Mouse (Mus musculus) megakaryocyte-erythroid progenitor cell, adult 5-6 weeks (primary cell): Measurements from ENCODE around the gene Ago3. TPM values are rescaled to one million over a fixed set of nuclear protein-coding genes. Genes with fewer than 3 reads are reported as not detected.

Experiments
- ATAC-seq: replicated peaks from 2 replicates; pipeline ENCODE4 v1.8.0; 2016; ENCODE audit warnings: mild to moderate bottlenecking, inconsistent platforms; ENCODE audit not compliant: severe bottlenecking, poor library complexity, low FRiP score, low TSS enrichment
- total RNA-seq, 2 experiments: library from RNA; stranded (forward) in 1 of 2; stranded (reverse) in 1 of 2; fragments of 200-1000, 215-1000 nt in 1 of 2; fragments of >200 nt in 1 of 2; fragmentation: Nextera tagmentation in 1 of 2; gene quantifications; 2 replicates each; pipeline ENCODE4 v1.2.3; 2014 to 2017

Ago3 gene
- total RNA-seq, 2 experiments from 2014 or later, result 18.0 to 20.2 TPM

GRCm38 (mm10) chr4:126287302-126287995, 141.9 kb downstream of the Ago3 start:
- ATAC-seq, result no peak

GRCm38 (mm10) chr4:126286492-126286891, 142.9 kb downstream of the Ago3 start, which contains the start of gene Col8a2:
Col8a2 (plus strand) TSS chr4:126286793.
- ATAC-seq, result no peak

DNA sequence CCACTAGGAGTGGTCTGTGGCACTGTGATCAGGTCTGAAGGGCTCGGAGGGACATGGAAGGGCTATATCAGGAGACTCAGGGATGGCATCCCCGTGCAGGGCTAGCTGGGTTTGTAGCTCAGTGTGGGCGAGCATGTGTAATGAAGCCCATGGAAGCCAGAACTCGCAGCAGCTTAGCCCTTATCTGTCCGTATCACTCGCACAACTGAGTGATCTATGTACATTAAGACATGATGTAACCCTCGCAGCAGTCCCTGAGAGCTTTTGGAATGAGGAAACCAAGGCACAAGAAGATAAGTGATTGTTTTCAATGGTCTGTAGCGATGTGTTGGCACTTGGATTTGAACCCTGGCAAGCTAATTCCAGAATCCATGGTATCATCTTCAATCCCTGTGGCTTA, 145.8 kb downstream of the Ago3 start:
- ATAC-seq, result no peak

- no peak for ATAC-seq
These were observed 147.7 kb downstream of the Ago3 start for GRCm38 (mm10) chr4:126281706-126282105.

Other genes starting within 250 kb of the Ago3 start
- 266 and 395 TPM in 2 replicates for gene Thrap3, start 226.8 kb downstream of the Ago3 start, total RNA-seq (2014; fragmentation: Nextera tagmentation)
- 471 and 531 TPM in 2 replicates for gene Thrap3, start 226.8 kb downstream of the Ago3 start, total RNA-seq (2017)
- gene Map7d1, start 173.2 kb downstream of the Ago3 start, total RNA-seq (2014; fragmentation: Nextera tagmentation), result 6.4 and 8.0 TPM in 2 replicates
- 13.2 and 14.5 TPM in 2 replicates for gene Map7d1, start 173.2 kb downstream of the Ago3 start, total RNA-seq (2017)
- gene Trappc3, start 167.2 kb downstream of the Ago3 start, total RNA-seq (2014; fragmentation: Nextera tagmentation), result 40.1 and 43.2 TPM in 2 replicates
- 55.9 and 81.1 TPM in 2 replicates for gene Trappc3, start 167.2 kb downstream of the Ago3 start, total RNA-seq (2017)
- not detected in 2 replicates for gene Col8a2, start 142.8 kb downstream of the Ago3 start, total RNA-seq (2014; fragmentation: Nextera tagmentation)
- not detected in 2 replicates for gene Col8a2, start 142.8 kb downstream of the Ago3 start, total RNA-seq (2017)
- gene Adprhl2, start 107.9 kb downstream of the Ago3 start, total RNA-seq (2014; fragmentation: Nextera tagmentation), result 30.8 and 33.7 TPM in 2 replicates
- gene Adprhl2, start 107.9 kb downstream of the Ago3 start, total RNA-seq (2017), result 22.9 and 28.5 TPM in 2 replicates
- not detected in 2 replicates for gene Tekt2, start 103.9 kb downstream of the Ago3 start, total RNA-seq (2014; fragmentation: Nextera tagmentation)
- gene Tekt2, start 103.9 kb downstream of the Ago3 start, total RNA-seq (2017), result not detected in 2 replicates
- 35.3 and 42.6 TPM in 2 replicates for gene Ago1, start 39.0 kb upstream of the Ago3 start, total RNA-seq (2014; fragmentation: Nextera tagmentation)
- 23.3 and 32.2 TPM in 2 replicates for gene Ago1, start 39.0 kb upstream of the Ago3 start, total RNA-seq (2017)
- 0.90 and 1.0 TPM in 2 replicates for gene Ago4, start 103.9 kb upstream of the Ago3 start, total RNA-seq (2014; fragmentation: Nextera tagmentation)
- gene Ago4, start 103.9 kb upstream of the Ago3 start, total RNA-seq (2017), result 2.0 and 3.5 TPM in 2 replicates
- gene Clspn, start 127.4 kb upstream of the Ago3 start, total RNA-seq (2014; fragmentation: Nextera tagmentation), result 48.9 and 73.1 TPM in 2 replicates
- 92.8 and 119 TPM in 2 replicates for gene Clspn, start 127.4 kb upstream of the Ago3 start, total RNA-seq (2017)
- 0.37 TPM in 1 of 2 replicates, not detected in the other for gene 5730409E04Rik, start 180.3 kb upstream of the Ago3 start, total RNA-seq (2014; fragmentation: Nextera tagmentation)
- gene 5730409E04Rik, start 180.3 kb upstream of the Ago3 start, total RNA-seq (2017), result 0.53 TPM in 1 of 2 replicates, not detected in the other
- gene Psmb2, start 248.1 kb upstream of the Ago3 start, total RNA-seq (2014; fragmentation: Nextera tagmentation), result 290 and 339 TPM in 2 replicates
- gene Psmb2, start 248.1 kb upstream of the Ago3 start, total RNA-seq (2017), result 111 and 188 TPM in 2 replicates